Mouse (Mus musculus) activated CD4-positive, CD25-positive, alpha-beta regulatory T cell (primary cell): Measurements from ENCODE around the gene Sult1a1. TPM values are rescaled to one million over a fixed set of nuclear protein-coding genes. Genes with fewer than 3 reads are reported as not detected.

Experiments used
- polyA plus RNA-seq, 2 experiments: library from polyadenylated mRNA; unstranded; fragments of 100-300 nt; shearing (Covaris generic); gene quantifications; one replicate each; pipeline ENCODE4 v1.2.1; 2017

The Sult1a1 gene
- 1 to 10 TPM in 1 of 2 experiments, under 1 TPM in 1; 0.76 to 1.8 TPM for polyA plus RNA-seq

GRCm38 (mm10) chr7:126676207-126676606 lies at the start of gene Sult1a1:
TSS of gene Sult1a1 (minus strand) at chr7:126676432.

GRCm38 (mm10) chr7:126707442-126708174 lies 31.4 kb upstream of the Sult1a1 start, which contains the start of gene Coro1a:
TSS of gene Coro1a (minus strand) at chr7:126707787.

GRCm38 (mm10) chr7:126695631-126696207 lies 19.5 kb upstream of the Sult1a1 start, which contains the start of gene Slx1b:
TSS of gene Slx1b (minus strand) at chr7:126695784.

GRCm38 (mm10) chr7:126695210-126695611 lies 19.0 kb upstream of the Sult1a1 start, which contains the start of gene Bola2:
TSS of gene Bola2 (plus strand) at chr7:126695401.

GRCm38 (mm10) chr7:126649231-126650051 lies 26.8 kb downstream of the Sult1a1 start, which contains the start of gene Sgf29:
TSS of gene Sgf29 (plus strand) at chr7:126649309.

GRCm38 (mm10) chr7:126630824-126631518 lies 45.3 kb downstream of the Sult1a1 start, which contains the start of gene Nupr1:
TSS of gene Nupr1 (minus strand) at chr7:126630861.

Other genes with a start within 250 kb of the Sult1a1 start
- 10 to 100 TPM; 43.4 to 61.1 TPM for gene Rabep2, start 247.7 kb downstream of the Sult1a1 start, polyA plus RNA-seq
- gene Atp2a1, start 213.3 kb downstream of the Sult1a1 start, polyA plus RNA-seq: under 1 TPM; 0.60 to 0.97 TPM
- gene Sh2b1, start 201.0 kb downstream of the Sult1a1 start, polyA plus RNA-seq: 10 to 100 TPM; 36.2 to 52.7 TPM
- gene Tufm, start 189.1 kb downstream of the Sult1a1 start, polyA plus RNA-seq: 100 to 1,000 TPM in 1 of 2 experiments, 10 to 100 TPM in 1; 97.6 to 106 TPM
- 100 to 1,000 TPM in 1 of 2 experiments, 10 to 100 TPM in 1; 94.3 to 103 TPM for gene Atxn2l, start 173.0 kb downstream of the Sult1a1 start, polyA plus RNA-seq
- 100 to 1,000 TPM; 180 to 184 TPM for gene Eif3c, start 110.0 kb downstream of the Sult1a1 start, polyA plus RNA-seq
- gene Apobr, start 91.5 kb downstream of the Sult1a1 start, polyA plus RNA-seq: 1 to 10 TPM in 1 of 2 experiments, under 1 TPM in 1; 0.98 to 4.1 TPM
- 100 to 1,000 TPM in 1 of 2 experiments, 10 to 100 TPM in 1; 50.3 to 115 TPM for gene Cln3, start 90.6 kb downstream of the Sult1a1 start, polyA plus RNA-seq
- gene Il27, start 81.5 kb downstream of the Sult1a1 start, polyA plus RNA-seq: under 1 TPM in 1 of 2 experiments, not detected in 1; 0.17 TPM
- 1 to 10 TPM in 1 of 2 experiments, not detected in 1; 1.3 TPM for gene Nupr1, start 45.6 kb downstream of the Sult1a1 start, polyA plus RNA-seq
- gene Sgf29, start 27.1 kb downstream of the Sult1a1 start, polyA plus RNA-seq: 10 to 100 TPM; 83.9 to 89.3 TPM
- 100 to 1,000 TPM; 111 to 133 TPM for gene Bola2, start 19.0 kb upstream of the Sult1a1 start, polyA plus RNA-seq
- gene Slx1b, start 19.4 kb upstream of the Sult1a1 start, polyA plus RNA-seq: 10 to 100 TPM in 1 of 2 experiments, 1 to 10 TPM in 1; 7.1 to 13.5 TPM
- 1,000 to 10,000 TPM; 3,096 to 3,488 TPM for gene Coro1a, start 31.4 kb upstream of the Sult1a1 start, polyA plus RNA-seq
- gene Mapk3, start 83.2 kb upstream of the Sult1a1 start, polyA plus RNA-seq: 10 to 100 TPM; 30.7 to 33.6 TPM
- 1 to 10 TPM in 1 of 2 experiments, under 1 TPM in 1; 0.94 to 3.4 TPM for gene Gdpd3, start 89.9 kb upstream of the Sult1a1 start, polyA plus RNA-seq
- 100 to 1,000 TPM; 529 to 591 TPM for gene Ypel3, start 100.5 kb upstream of the Sult1a1 start, polyA plus RNA-seq
- gene Tbx6, start 105.1 kb upstream of the Sult1a1 start, polyA plus RNA-seq: 1 to 10 TPM; 1.9 to 4.1 TPM
- 100 to 1,000 TPM; 387 to 443 TPM for gene Ppp4c, start 116.1 kb upstream of the Sult1a1 start, polyA plus RNA-seq
- not detected for gene Fam57b, start 121.2 kb upstream of the Sult1a1 start, polyA plus RNA-seq
- not detected for gene 4930451I11Rik, start 155.2 kb upstream of the Sult1a1 start, polyA plus RNA-seq
- gene Doc2a, start 171.0 kb upstream of the Sult1a1 start, polyA plus RNA-seq: not detected
- gene Hirip3, start 185.5 kb upstream of the Sult1a1 start, polyA plus RNA-seq: 10 to 100 TPM; 10.5 to 16.6 TPM
- gene Ino80e, start 185.9 kb upstream of the Sult1a1 start, polyA plus RNA-seq: 10 to 100 TPM; 83.5 to 86.5 TPM
- gene Taok2, start 208.3 kb upstream of the Sult1a1 start, polyA plus RNA-seq: 10 to 100 TPM; 37.1 to 39.0 TPM
- gene Tmem219, start 246.5 kb upstream of the Sult1a1 start, polyA plus RNA-seq: 10 to 100 TPM; 42.2 to 49.8 TPM